Mouse (Mus musculus) layer of hippocampus, adult 11-12 months (tissue): ENCODE measurements at regions not wholly inside any gene's neighbourhood (a gene's known extent, or its start where the extent isn't known, plus 50 kb on each side); places are given as distances from the start of the nearest gene placed in this dataset.
"Not testable (repeated sequence)": the region's sequence is repeated elsewhere in the genome, so short reads cannot be mapped to it uniquely, and the experiment has no call there.

Experiments used
- DNase-seq: peaks from one replicate; pipeline ENCODE4 v3.0.0; 2022; ENCODE audit warnings: low spot score

GRCm38 (mm10) chr5:102123285-102123684 lies 53.6 kb upstream of the Wdfy3 start:
- peak; percentile 40 for DNase-seq

- peak; percentile 58 for DNase-seq
Observed at GRCm38 (mm10) chr5:102126737-102127136, 57.0 kb upstream of the Wdfy3 start.

GRCm38 (mm10) chr5:102147991-102148390 lies 78.3 kb upstream of the Wdfy3 start:
- no peak for DNase-seq

- peak; percentile 90 for DNase-seq
Observed at GRCm38 (mm10) chr5:102149481-102150129, 79.9 kb upstream of the Wdfy3 start.

- DNase-seq = no peak
Observed at GRCm38 (mm10) chr5:102159621-102160020, 89.9 kb upstream of the Wdfy3 start.

- no peak for DNase-seq
Observed at GRCm38 (mm10) chr5:102167981-102168380, 98.3 kb upstream of the Wdfy3 start.

- peak; percentile 18 for DNase-seq
Observed at GRCm38 (mm10) chr5:102171808-102172207, 102.1 kb upstream of the Wdfy3 start.

GRCm38 (mm10) chr5:102180250-102180649 lies 110.5 kb upstream of the Wdfy3 start:
- DNase-seq = no peak

- not testable (repeated sequence) for DNase-seq
Observed at GRCm38 (mm10) chr5:102188951-102189350, 119.2 kb upstream of the Wdfy3 start.

GRCm38 (mm10) chr5:102206456-102206855 lies 136.7 kb upstream of the Wdfy3 start:
- DNase-seq = no peak

GRCm38 (mm10) chr5:102206953-102207352 lies 137.2 kb upstream of the Wdfy3 start:
- DNase-seq = peak; percentile 85

GRCm38 (mm10) chr5:102213145-102213544 lies 143.4 kb upstream of the Wdfy3 start:
- peak; percentile 57 for DNase-seq

- no peak for DNase-seq
Observed at GRCm38 (mm10) chr5:102227131-102227530, 157.4 kb upstream of the Wdfy3 start.

GRCm38 (mm10) chr5:102242614-102243013 lies 172.9 kb upstream of the Wdfy3 start:
- DNase-seq = no peak

GRCm38 (mm10) chr5:102244706-102245105 lies 175.0 kb upstream of the Wdfy3 start:
- DNase-seq = no peak

GRCm38 (mm10) chr5:102248747-102249146 lies 179.0 kb upstream of the Wdfy3 start:
- no peak for DNase-seq

- DNase-seq = no peak
Observed at GRCm38 (mm10) chr5:102251076-102251475, 181.4 kb upstream of the Wdfy3 start.

GRCm38 (mm10) chr5:102253786-102254185 lies 184.1 kb upstream of the Wdfy3 start:
- DNase-seq = no peak

GRCm38 (mm10) chr5:102257104-102257503 lies 187.4 kb upstream of the Wdfy3 start:
- no peak for DNase-seq

- no peak for DNase-seq
Observed at GRCm38 (mm10) chr5:102261621-102262020, 191.9 kb upstream of the Wdfy3 start.

- DNase-seq = no peak
Observed at GRCm38 (mm10) chr5:102266451-102266850, 196.7 kb upstream of the Wdfy3 start.

- no peak for DNase-seq
Observed at GRCm38 (mm10) chr5:102267150-102267549, 197.4 kb upstream of the Wdfy3 start.

- no peak for DNase-seq
Observed at GRCm38 (mm10) chr5:102269204-102269603, 199.5 kb upstream of the Wdfy3 start.

- no peak for DNase-seq
Observed at GRCm38 (mm10) chr5:102275621-102276020, 205.6 kb upstream of the Arhgap24 start.
